Mouse (Mus musculus): ENCODE results near the gene Mien1.

Gene Mien1

GRCm38 (mm10) chr11:98459860-98460259, 21.1 kb upstream of the Mien1 start:
- DNase-seq (ENCODE audit: low read depth, low spot score), result no peak

- no peak for DNase-seq (ENCODE audit: low read depth, low spot score)
Observed at GRCm38 (mm10) chr11:98459071-98459741, 20.4 kb upstream of the Mien1 start.

- no peak for DNase-seq (ENCODE audit: low read depth, low spot score)
Observed at GRCm38 (mm10) chr11:98458121-98458990, 19.6 kb upstream of the Mien1 start.

GRCm38 (mm10) chr11:98457367-98458120, 18.8 kb upstream of the Mien1 start:
- DNase-seq (ENCODE audit: low read depth, low spot score), result peak; percentile 90

- peak; percentile 38 for DNase-seq (ENCODE audit: low read depth, low spot score)
Observed at GRCm38 (mm10) chr11:98456945-98457344, 18.2 kb upstream of the Mien1 start.

- no peak for DNase-seq (ENCODE audit: low read depth, low spot score)
Observed at GRCm38 (mm10) chr11:98456545-98456944, 17.8 kb upstream of the Mien1 start.

GRCm38 (mm10) chr11:98455484-98455883, 16.7 kb upstream of the Mien1 start:
- no peak for DNase-seq (ENCODE audit: low read depth, low spot score)

GRCm38 (mm10) chr11:98449921-98450771, 11.4 kb upstream of the Mien1 start:
- DNase-seq (ENCODE audit: low read depth, low spot score), result no peak

- DNase-seq (ENCODE audit: low read depth, low spot score), result no peak
Observed at GRCm38 (mm10) chr11:98449419-98449818, 10.6 kb upstream of the Mien1 start.

- no peak for DNase-seq (ENCODE audit: low read depth, low spot score)
Observed at GRCm38 (mm10) chr11:98448191-98448790, 9.5 kb upstream of the Mien1 start.

GRCm38 (mm10) chr11:98447475-98447834, 8.7 kb upstream of the Mien1 start:
- DNase-seq (ENCODE audit: low read depth, low spot score), result no peak

- DNase-seq (ENCODE audit: low read depth, low spot score), result peak; percentile 85
Observed at GRCm38 (mm10) chr11:98446562-98447474, 8.0 kb upstream of the Mien1 start.

- DNase-seq (ENCODE audit: low read depth, low spot score), result no peak
Observed at GRCm38 (mm10) chr11:98446213-98446561, 7.4 kb upstream of the Mien1 start, which contains the start of gene Grb7. Gene Grb7, plus strand, starts transcription at chr11:98446394.

- peak; percentile 29 for DNase-seq (ENCODE audit: low read depth, low spot score)
Observed at GRCm38 (mm10) chr11:98445679-98446078, 6.9 kb upstream of the Mien1 start.

GRCm38 (mm10) chr11:98445238-98445637, 6.4 kb upstream of the Mien1 start:
- no peak for DNase-seq (ENCODE audit: low read depth, low spot score)

- no peak for DNase-seq (ENCODE audit: low read depth, low spot score)
Observed at GRCm38 (mm10) chr11:98443688-98444087, 4.9 kb upstream of the Mien1 start.

- no peak for DNase-seq (ENCODE audit: low read depth, low spot score)
Observed at GRCm38 (mm10) chr11:98437441-98437840, 1.4 kb downstream of the Mien1 start.

GRCm38 (mm10) chr11:98435723-98436122, 3.1 kb downstream of the Mien1 start:
- DNase-seq (ENCODE audit: low read depth, low spot score), result no peak

GRCm38 (mm10) chr11:98431743-98432502, 6.9 kb downstream of the Mien1 start:
- no peak for DNase-seq (ENCODE audit: low read depth, low spot score)
